Mouse (Mus musculus): ENCODE measurements around the gene Herc1.

GRCm38 (mm10) chr9:66512351-66512671 is 162.1 kb downstream of the Herc1 start:
- TF ChIP-seq GATA1 (IDR thresholded peaks at IDR 0.05; ENCODE audit: borderline replicate concordance, low read length) (no peak), FLI1 (IDR thresholded peaks at IDR 0.05; ENCODE audit: low read length) (no peak)

Data from megakaryocyte, embryonic 14.5 days (primary cell).